Mouse (Mus musculus) limb, embryonic 14.5 days (tissue): ENCODE measurements around the gene Hist1h3a. TPM values are rescaled to one million over a fixed set of nuclear protein-coding genes. Genes with fewer than 3 reads are reported as not detected.
A peak's percentile ranks its signal among the peaks of the same experiment; 100 is the strongest.

Experiments
- ATAC-seq: fragments of 200-750 bp; cut with Nextera tagmentation; 2 replicates; pipeline ENCODE4 v1.8.0; 2017; ENCODE audit warnings: low read depth, moderate number of reproducible peaks, moderate TSS enrichment; ENCODE audit not compliant: low FRiP score
- DNase-seq: peaks from one replicate; pipeline ENCODE4 v3.0.0-alpha.2; 2015; ENCODE audit warnings: low spot score
- H3K27ac ChIP-seq: fragments of 300-500 bp; sonication (generic); replicated peaks from 2 replicates; pipeline ENCODE4 v1.5.1; 2014; ENCODE audit warnings: low read depth, mild to moderate bottlenecking, low read length, moderate library complexity, mixed read lengths
- H3K27me3 ChIP-seq: fragments of 300-500 bp; sonication (generic); 2 replicates; pipeline ENCODE4 v1.6.1; 2014; ENCODE audit warnings: low read length, mixed read lengths; ENCODE audit not compliant: control insufficient read depth, insufficient read depth
- H3K36me3 ChIP-seq: fragments of 300-500 bp; sonication (generic); 2 replicates; pipeline ENCODE4 v1.6.1; 2014; ENCODE audit warnings: mild to moderate bottlenecking, low read length, moderate library complexity, mixed read lengths; ENCODE audit not compliant: control insufficient read depth, insufficient read depth
- H3K4me1 ChIP-seq: fragments of 300-500 bp; sonication (generic); 2 replicates; pipeline ENCODE4 v1.6.1; 2014; ENCODE audit warnings: antibody characterized with exemption, low read length, mixed read lengths; ENCODE audit not compliant: control insufficient read depth, insufficient read depth
- H3K4me2 ChIP-seq: fragments of 300-500 bp; sonication (generic); replicated peaks from 2 replicates; pipeline ENCODE4 v1.6.1; 2014; ENCODE audit warnings: low read depth, mild to moderate bottlenecking, low read length, moderate library complexity; ENCODE audit not compliant: severe bottlenecking
- H3K4me3 ChIP-seq: fragments of 300-500 bp; sonication (generic); replicated peaks from 2 replicates; pipeline ENCODE4 v1.5.1; 2014; ENCODE audit warnings: low read length
- H3K9ac ChIP-seq: fragments of 300-500 bp; sonication (generic); 2 replicates; pipeline ENCODE4 v1.6.1; 2014; ENCODE audit warnings: mild to moderate bottlenecking, low read depth, low read length, moderate library complexity; ENCODE audit not compliant: severe bottlenecking
- H3K9me3 ChIP-seq: fragments of 300-500 bp; sonication (generic); 2 replicates; pipeline ENCODE4 v1.6.1; 2016; ENCODE audit warnings: low read length; ENCODE audit not compliant: control insufficient read depth
- POLR2A ChIP-seq: fragments of 200-500 bp; IDR thresholded peaks from 2 replicates; pipeline ENCODE4 v1.8.0; 2012; ENCODE audit warnings: inconsistent platforms, mild to moderate bottlenecking, moderate library complexity, borderline replicate concordance; ENCODE audit not compliant: insufficient read depth, insufficient read length; ENCODE audit errors: extremely low read depth
- WGBS: fragments of 180-500 bp; shearing (Covaris S2); extraction: QIAGEN DNeasy Blood & Tissue Kit; methylation state at CpG from one replicate; pipeline ENCODE4 v1.1.7; 2014; 5-methylcytosine and 5-hydroxymethylcytosine counted together
- polyA plus RNA-seq, 2 experiments: library from polyadenylated mRNA; depleted of rRNA in 1 of 2; stranded (reverse) in 1 of 2; unstranded in 1 of 2; fragments of >200 nt; fragmentation: Nextera tagmentation in 1 of 2; extraction: Ambion mirVana in 1 of 2; gene quantifications; 2 replicates each; pipeline versions ENCODE4 v1.2.1 to v1.2.3; 2012 to 2014

Hist1h3a gene
- polyA plus RNA-seq, 2 experiments: 7.8 to 39.9 TPM

DNA sequence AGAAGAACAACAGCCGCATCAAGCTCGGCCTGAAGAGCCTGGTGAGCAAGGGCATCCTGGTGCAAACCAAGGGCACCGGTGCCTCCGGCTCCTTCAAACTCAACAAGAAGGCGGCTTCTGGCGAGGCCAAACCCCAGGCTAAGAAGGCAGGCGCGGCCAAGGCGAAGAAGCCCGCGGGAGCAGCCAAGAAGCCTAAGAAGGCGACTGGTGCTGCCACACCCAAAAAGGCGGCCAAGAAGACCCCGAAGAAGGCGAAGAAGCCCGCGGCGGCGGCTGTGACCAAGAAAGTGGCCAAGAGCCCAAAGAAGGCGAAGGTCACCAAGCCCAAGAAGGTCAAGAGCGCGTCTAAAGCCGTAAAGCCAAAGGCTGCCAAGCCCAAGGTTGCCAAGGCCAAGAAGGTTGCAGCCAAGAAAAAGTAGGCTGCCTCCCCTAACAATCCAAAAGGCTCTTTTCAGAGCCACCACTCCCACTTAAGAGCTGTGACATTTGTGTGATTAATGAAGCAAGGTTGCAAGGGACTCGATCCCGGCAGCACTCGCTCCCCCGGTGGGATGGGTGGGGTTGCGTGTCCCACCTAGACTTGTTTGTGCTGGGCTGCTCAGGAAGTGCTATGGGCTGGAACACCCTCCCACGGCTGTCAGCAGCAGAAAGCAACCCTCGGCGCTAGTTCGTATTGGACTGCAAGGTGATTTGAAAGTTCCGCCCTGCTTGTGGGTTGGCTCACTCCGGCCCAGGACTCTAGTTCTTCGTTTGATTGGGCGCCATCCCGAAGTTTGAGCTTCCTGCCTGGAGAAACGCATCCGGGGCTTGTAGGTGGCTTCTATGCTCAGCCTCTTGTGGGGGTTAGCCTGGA is 22.9 kb downstream of the Hist1h3a start:
- Histone ChIP-seq H3K27me3 (no peaks in the 10 kb centered on the region), H3K4me2 (peak overlapping the region; percentile 73), H3K9ac (peak overlapping the region; percentile 81), H3K4me3 (peak overlapping the region; percentile 44), H3K27ac (peak overlapping the region; percentile 92), H3K4me1 (peaks cover 9% of the 10 kb centered on the region), H3K9me3 (no peaks in the 10 kb centered on the region), H3K36me3 (no peaks in the 10 kb centered on the region)
- under 1% methylated on average over 39 of the region's 39 CpGs for WGBS
- peak; percentile 71; the same call in 1 of the 2 replicates for TF ChIP-seq POLR2A
- ATAC-seq: peak; percentile 90
- DNase-seq: peak; percentile 97

DNA sequence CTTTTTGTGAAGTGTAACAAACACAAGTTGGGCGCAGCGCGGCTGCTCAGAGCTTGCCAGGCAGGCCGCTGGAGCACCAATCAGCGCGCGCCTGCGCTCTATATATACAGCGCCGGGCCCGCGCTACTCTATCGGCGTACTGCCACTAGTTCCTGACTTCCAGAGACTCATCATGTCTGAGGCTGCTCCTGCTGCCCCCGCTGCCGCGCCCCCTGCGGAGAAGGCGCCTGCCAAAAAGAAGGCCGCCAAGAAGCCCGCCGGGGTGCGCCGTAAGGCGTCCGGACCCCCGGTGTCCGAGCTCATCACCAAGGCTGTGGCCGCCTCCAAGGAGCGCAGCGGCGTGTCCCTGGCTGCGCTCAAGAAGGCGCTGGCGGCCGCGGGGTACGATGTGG is 23.5 kb downstream of the Hist1h3a start, which contains the start of gene Hist1h1c:
Gene Hist1h1c, plus strand, starts transcription at position 132 of the 392 bp plus-strand sequence.
- ATAC-seq: peak; percentile 90
- WGBS: 0% methylated on average over 27 of the region's 38 CpGs
- H3K9ac ChIP-seq: peak within 1 kb of the TSS; percentile 81
- H3K4me1 ChIP-seq: peaks cover 9% of the 10 kb centered on the region
- peak; percentile 97 for TF ChIP-seq POLR2A
- peak within 1 kb of the TSS; percentile 73 for H3K4me2 ChIP-seq
- H3K27me3 ChIP-seq: no peaks in the 10 kb centered on the region
- H3K4me3 ChIP-seq: peak within 1 kb of the TSS; percentile 44
- peak; percentile 98 for DNase-seq
- H3K9me3 ChIP-seq: no peaks in the 10 kb centered on the region
- H3K27ac ChIP-seq: peak within 1 kb of the TSS; percentile 92
- no peaks in the 10 kb centered on the region for H3K36me3 ChIP-seq

GRCm38 (mm10) chr13:23738041-23738440 is 24.1 kb downstream of the Hist1h3a start:
- no peak for DNase-seq
- H3K9me3 ChIP-seq: no peaks in the 10 kb centered on the region
- peak overlapping the region; percentile 44 for H3K4me3 ChIP-seq
- ATAC-seq: no peak
- peak overlapping the region; percentile 92 for H3K27ac ChIP-seq
- peak overlapping the region; percentile 81 for H3K9ac ChIP-seq
- H3K4me1 ChIP-seq: peaks cover 9% of the 10 kb centered on the region
- no peaks in the 10 kb centered on the region for H3K36me3 ChIP-seq
- 16% methylated on average over 4 of the region's 4 CpGs for WGBS
- no peaks in the 10 kb centered on the region for H3K27me3 ChIP-seq
- TF ChIP-seq POLR2A: no peak
- peak overlapping the region; percentile 73 for H3K4me2 ChIP-seq

GRCm38 (mm10) chr13:23737091-23737490 is 25.1 kb downstream of the Hist1h3a start:
- no peaks in the 10 kb centered on the region for H3K9me3 ChIP-seq
- H3K4me3 ChIP-seq: no peak overlapping the region
- H3K27me3 ChIP-seq: no peaks in the 10 kb centered on the region
- TF ChIP-seq POLR2A: no peak
- ATAC-seq (no peak), DNase-seq (no peak)
- no peak overlapping the region for H3K9ac ChIP-seq
- H3K27ac ChIP-seq: no peak overlapping the region
- no peaks in the 10 kb centered on the region for H3K36me3 ChIP-seq
- no peak overlapping the region for H3K4me2 ChIP-seq
- H3K4me1 ChIP-seq: peaks cover 9% of the 10 kb centered on the region
- 71% methylated on average over 5 of the region's 5 CpGs for WGBS

- ATAC-seq (peak; percentile 50; the same call in 1 of the 2 replicates), DNase-seq (peak; percentile 74)
- 26% methylated on average over 8 of the region's 8 CpGs for WGBS
Observed at GRCm38 (mm10) chr13:23732156-23732804, 29.9 kb downstream of the Hist1h3a start.

More at GRCm38 (mm10) chr13:23732156-23732804, 29.9 kb downstream of the Hist1h3a start:
- no peaks in the 10 kb centered on the region for H3K4me1 ChIP-seq
- TF ChIP-seq POLR2A: no peak
- H3K36me3 ChIP-seq: no peaks in the 10 kb centered on the region
- no peak overlapping the region for H3K9ac ChIP-seq
- H3K4me2 ChIP-seq: no peak overlapping the region
- H3K27ac ChIP-seq: no peak overlapping the region
- H3K27me3 ChIP-seq: no peaks in the 10 kb centered on the region
- no peak overlapping the region for H3K4me3 ChIP-seq
- H3K9me3 ChIP-seq: no peaks in the 10 kb centered on the region
